Mouse (Mus musculus): Measurements from ENCODE around the gene Rnf215.

- TF ChIP-seq ZNF384 (IDR thresholded peaks at IDR 0.05; ENCODE audit: low read depth, low read length), result no peak
- no peak for TF ChIP-seq MAFK (IDR thresholded peaks at IDR 0.05; ENCODE audit: insufficient read depth, low read depth, low read length)
- no peak for TF ChIP-seq CHD2 (IDR thresholded peaks at IDR 0.05; ENCODE audit: low read depth, low read length)
- TF ChIP-seq HCFC1 (IDR thresholded peaks at IDR 0.05; ENCODE audit: borderline replicate concordance, insufficient read depth, low read length), result no peak
- TF ChIP-seq ZC3H11A (IDR thresholded peaks at IDR 0.05; ENCODE audit: borderline replicate concordance, low read depth, low read length), result no peak
Observed at GRCm38 (mm10) chr11:4103522-4103921, 31.5 kb upstream of the Rnf215 start.

Measured in ES-E14 (cell line).